Mouse (Mus musculus): ENCODE measurements around the gene Ramp2. TPM values are rescaled to one million over a fixed set of nuclear protein-coding genes. Genes with fewer than 3 reads are reported as not detected.

Ramp2 gene
- polyA plus RNA-seq, 1 experiment from 2014 or later: 312 TPM

- H3K4me3 ChIP-seq (ENCODE audit: low read length): no peak overlapping the region
- H3K4me2 ChIP-seq (ENCODE audit: low read depth, low read length): no peak overlapping the region
- no peak overlapping the region for H3K9ac ChIP-seq (ENCODE audit: low read length)
- H3K27me3 ChIP-seq (ENCODE audit: control insufficient read depth, insufficient read depth, low read depth, low read length): no peaks in the 10 kb centered on the region
- H3K27ac ChIP-seq (ENCODE audit: low read length): no peak overlapping the region
- H3K4me1 ChIP-seq (replicated peaks; ENCODE audit: control insufficient read depth, insufficient read depth, low read length): peaks cover 18% of the 10 kb centered on the region
- WGBS: 82% methylated on average over 3 of the region's 3 CpGs
- H3K36me3 ChIP-seq (ENCODE audit: control insufficient read depth, insufficient read depth, low read length): no peaks in the 10 kb centered on the region
- no peak for ATAC-seq (ENCODE audit: low read depth)
- no peaks in the 10 kb centered on the region for H3K9me3 ChIP-seq (ENCODE audit: control insufficient read depth, low read length)
Observed at GRCm38 (mm10) chr11:101224337-101224736, 21.5 kb upstream of the Ramp2 start.

- WGBS: 13% methylated on average over 25 of the region's 25 CpGs
- peaks cover 28% of the 10 kb centered on the region for H3K4me1 ChIP-seq (replicated peaks; ENCODE audit: control insufficient read depth, insufficient read depth, low read length)
- no peaks in the 10 kb centered on the region for H3K36me3 ChIP-seq (ENCODE audit: control insufficient read depth, insufficient read depth, low read length)
- H3K27ac ChIP-seq (ENCODE audit: low read length): peak overlapping the region; percentile 74
- no peak for ATAC-seq (ENCODE audit: low read depth)
- H3K27me3 ChIP-seq (ENCODE audit: control insufficient read depth, insufficient read depth, low read depth, low read length): no peaks in the 10 kb centered on the region
- peak overlapping the region; percentile 77 for H3K4me2 ChIP-seq (ENCODE audit: low read depth, low read length)
- H3K9me3 ChIP-seq (ENCODE audit: control insufficient read depth, low read length): no peaks in the 10 kb centered on the region
- H3K9ac ChIP-seq (ENCODE audit: low read length): peak overlapping the region; percentile 89
- H3K4me3 ChIP-seq (ENCODE audit: low read length): peak overlapping the region; percentile 82
Observed at GRCm38 (mm10) chr11:101225331-101226064, 20.3 kb upstream of the Ramp2 start.

- H3K4me2 ChIP-seq (ENCODE audit: low read depth, low read length): peak within 1 kb of the TSS; percentile 77
- peaks cover 32% of the 10 kb centered on the region for H3K4me1 ChIP-seq (replicated peaks; ENCODE audit: control insufficient read depth, insufficient read depth, low read length)
- no peaks in the 10 kb centered on the region for H3K36me3 ChIP-seq (ENCODE audit: control insufficient read depth, insufficient read depth, low read length)
- ATAC-seq (ENCODE audit: low read depth): peak; percentile 94
- no peaks in the 10 kb centered on the region for H3K27me3 ChIP-seq (ENCODE audit: control insufficient read depth, insufficient read depth, low read depth, low read length)
- no peaks in the 10 kb centered on the region for H3K9me3 ChIP-seq (ENCODE audit: control insufficient read depth, low read length)
- under 1% methylated on average over 37 of the region's 56 CpGs for WGBS
- H3K4me3 ChIP-seq (ENCODE audit: low read length): peak within 1 kb of the TSS; percentile 82
- peak within 1 kb of the TSS; percentile 89 for H3K9ac ChIP-seq (ENCODE audit: low read length)
- H3K27ac ChIP-seq (ENCODE audit: low read length): peak within 1 kb of the TSS; percentile 74
Observed at GRCm38 (mm10) chr11:101226065-101226701, 19.6 kb upstream of the Ramp2 start, which contains the start of gene Ezh1. TSS of gene Ezh1 (minus strand) at chr11:101226463.

GRCm38 (mm10) chr11:101229361-101229900 lies 16.4 kb upstream of the Ramp2 start:
- Histone ChIP-seq H3K27me3 (ENCODE audit: control insufficient read depth, insufficient read depth, low read depth, low read length) (no peaks in the 10 kb centered on the region), H3K27ac (ENCODE audit: low read length) (peak overlapping the region; percentile 96), H3K9ac (ENCODE audit: low read length) (no peak overlapping the region), H3K9me3 (ENCODE audit: control insufficient read depth, low read length) (no peaks in the 10 kb centered on the region), H3K4me3 (ENCODE audit: low read length) (no peak overlapping the region), H3K4me2 (ENCODE audit: low read depth, low read length) (peak overlapping the region; percentile 53; the same call in 1 of the 2 replicates), H3K4me1 (replicated peaks; ENCODE audit: control insufficient read depth, insufficient read depth, low read length) (peaks cover 38% of the 10 kb centered on the region), H3K36me3 (ENCODE audit: control insufficient read depth, insufficient read depth, low read length) (no peaks in the 10 kb centered on the region)
- WGBS: 22% methylated on average over 8 of the region's 8 CpGs
- no peak for ATAC-seq (ENCODE audit: low read depth)

GRCm38 (mm10) chr11:101230061-101230511 lies 15.7 kb upstream of the Ramp2 start:
- Histone ChIP-seq H3K4me1 (replicated peaks; ENCODE audit: control insufficient read depth, insufficient read depth, low read length) (peaks cover 32% of the 10 kb centered on the region), H3K9ac (ENCODE audit: low read length) (peak overlapping the region; percentile 21; the same call in 1 of the 2 replicates), H3K4me2 (ENCODE audit: low read depth, low read length) (peak overlapping the region; percentile 53), H3K27ac (ENCODE audit: low read length) (peak overlapping the region; percentile 96), H3K9me3 (ENCODE audit: control insufficient read depth, low read length) (no peaks in the 10 kb centered on the region), H3K4me3 (ENCODE audit: low read length) (no peak overlapping the region), H3K36me3 (ENCODE audit: control insufficient read depth, insufficient read depth, low read length) (no peaks in the 10 kb centered on the region), H3K27me3 (ENCODE audit: control insufficient read depth, insufficient read depth, low read depth, low read length) (no peaks in the 10 kb centered on the region)
- 26% methylated on average over 2 of the region's 2 CpGs for WGBS
- ATAC-seq (ENCODE audit: low read depth): no peak

- Histone ChIP-seq H3K27ac (ENCODE audit: low read length) (peak overlapping the region; percentile 96), H3K4me3 (ENCODE audit: low read length) (peak overlapping the region; percentile 6; the same call in 1 of the 2 replicates), H3K9ac (ENCODE audit: low read length) (peak overlapping the region; percentile 62; the same call in 1 of the 2 replicates), H3K9me3 (ENCODE audit: control insufficient read depth, low read length) (no peaks in the 10 kb centered on the region), H3K36me3 (ENCODE audit: control insufficient read depth, insufficient read depth, low read length) (no peaks in the 10 kb centered on the region), H3K27me3 (ENCODE audit: control insufficient read depth, insufficient read depth, low read depth, low read length) (no peaks in the 10 kb centered on the region), H3K4me2 (ENCODE audit: low read depth, low read length) (peak overlapping the region; percentile 53), H3K4me1 (replicated peaks; ENCODE audit: control insufficient read depth, insufficient read depth, low read length) (peaks cover 28% of the 10 kb centered on the region)
- ATAC-seq (ENCODE audit: low read depth): no peak
- WGBS: 19% methylated on average over 5 of the region's 5 CpGs
Observed at GRCm38 (mm10) chr11:101230526-101230925, 15.3 kb upstream of the Ramp2 start.

- Histone ChIP-seq H3K4me1 (replicated peaks; ENCODE audit: control insufficient read depth, insufficient read depth, low read length) (peaks cover 28% of the 10 kb centered on the region), H3K27ac (ENCODE audit: low read length) (peak overlapping the region; percentile 96), H3K4me3 (ENCODE audit: low read length) (peak overlapping the region; percentile 29), H3K9me3 (ENCODE audit: control insufficient read depth, low read length) (no peaks in the 10 kb centered on the region), H3K9ac (ENCODE audit: low read length) (peak overlapping the region; percentile 62), H3K4me2 (ENCODE audit: low read depth, low read length) (peak overlapping the region; percentile 53), H3K36me3 (ENCODE audit: control insufficient read depth, insufficient read depth, low read length) (no peaks in the 10 kb centered on the region), H3K27me3 (ENCODE audit: control insufficient read depth, insufficient read depth, low read depth, low read length) (no peaks in the 10 kb centered on the region)
- peak; percentile 65 for ATAC-seq (ENCODE audit: low read depth)
- WGBS: 5% methylated on average over 18 of the region's 18 CpGs
Observed at GRCm38 (mm10) chr11:101230991-101231871, 14.6 kb upstream of the Ramp2 start.

- Histone ChIP-seq H3K27ac (ENCODE audit: low read length) (peak overlapping the region; percentile 96), H3K27me3 (ENCODE audit: control insufficient read depth, insufficient read depth, low read depth, low read length) (no peaks in the 10 kb centered on the region), H3K4me1 (replicated peaks; ENCODE audit: control insufficient read depth, insufficient read depth, low read length) (peaks cover 28% of the 10 kb centered on the region), H3K9me3 (ENCODE audit: control insufficient read depth, low read length) (no peaks in the 10 kb centered on the region), H3K4me2 (ENCODE audit: low read depth, low read length) (peak overlapping the region; percentile 53), H3K4me3 (ENCODE audit: low read length) (peak overlapping the region; percentile 29), H3K9ac (ENCODE audit: low read length) (peak overlapping the region; percentile 62), H3K36me3 (ENCODE audit: control insufficient read depth, insufficient read depth, low read length) (no peaks in the 10 kb centered on the region)
- ATAC-seq (ENCODE audit: low read depth): peak; percentile 82
- WGBS: 41% methylated on average over 6 of the region's 6 CpGs
Observed at GRCm38 (mm10) chr11:101232010-101232839, 13.6 kb upstream of the Ramp2 start.

All from lung, embryonic 16.5 days (tissue).